Mouse (Mus musculus) layer of hippocampus, postnatal 36 days (tissue): Measurements from ENCODE around the gene Hnrnpul1. TPM values are rescaled to one million over a fixed set of nuclear protein-coding genes. Genes with fewer than 3 reads are reported as not detected.

Experiments
- DNase-seq, 2 experiments: peaks; one replicate each; pipeline ENCODE4 v3.0.0; 2022
- total RNA-seq, 2 experiments: library from RNA; stranded (reverse); gene quantifications; 2 replicates each; pipeline ENCODE4 v1.2.3; 2021

The Hnrnpul1 gene
- total RNA-seq, 2 experiments from 2014 or later = 100 to 108 TPM

DNA sequence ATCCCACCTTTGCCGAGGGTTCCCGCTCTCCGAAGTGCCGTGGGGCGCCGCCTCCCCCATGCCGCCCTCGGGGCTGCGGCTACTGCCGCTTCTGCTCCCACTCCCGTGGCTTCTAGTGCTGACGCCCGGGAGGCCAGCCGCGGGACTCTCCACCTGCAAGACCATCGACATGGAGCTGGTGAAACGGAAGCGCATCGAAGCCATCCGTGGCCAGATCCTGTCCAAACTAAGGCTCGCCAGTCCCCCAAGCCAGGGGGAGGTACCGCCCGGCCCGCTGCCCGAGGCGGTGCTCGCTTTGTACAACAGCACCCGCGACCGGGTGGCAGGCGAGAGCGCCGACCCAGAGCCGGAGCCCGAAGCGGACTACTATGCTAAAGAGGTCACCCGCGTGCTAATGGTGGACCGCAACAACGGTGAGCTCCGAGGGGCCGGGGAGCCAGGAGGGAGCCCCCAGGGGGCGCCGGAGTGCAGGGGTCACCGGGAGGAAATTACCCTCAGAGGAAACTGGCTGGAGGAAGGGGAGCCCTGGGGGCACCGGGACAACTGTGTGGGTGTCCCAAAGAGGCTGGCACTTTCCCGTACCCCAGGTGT lies 66.7 kb downstream of the Hnrnpul1 start:
- DNase-seq = no peak

DNA sequence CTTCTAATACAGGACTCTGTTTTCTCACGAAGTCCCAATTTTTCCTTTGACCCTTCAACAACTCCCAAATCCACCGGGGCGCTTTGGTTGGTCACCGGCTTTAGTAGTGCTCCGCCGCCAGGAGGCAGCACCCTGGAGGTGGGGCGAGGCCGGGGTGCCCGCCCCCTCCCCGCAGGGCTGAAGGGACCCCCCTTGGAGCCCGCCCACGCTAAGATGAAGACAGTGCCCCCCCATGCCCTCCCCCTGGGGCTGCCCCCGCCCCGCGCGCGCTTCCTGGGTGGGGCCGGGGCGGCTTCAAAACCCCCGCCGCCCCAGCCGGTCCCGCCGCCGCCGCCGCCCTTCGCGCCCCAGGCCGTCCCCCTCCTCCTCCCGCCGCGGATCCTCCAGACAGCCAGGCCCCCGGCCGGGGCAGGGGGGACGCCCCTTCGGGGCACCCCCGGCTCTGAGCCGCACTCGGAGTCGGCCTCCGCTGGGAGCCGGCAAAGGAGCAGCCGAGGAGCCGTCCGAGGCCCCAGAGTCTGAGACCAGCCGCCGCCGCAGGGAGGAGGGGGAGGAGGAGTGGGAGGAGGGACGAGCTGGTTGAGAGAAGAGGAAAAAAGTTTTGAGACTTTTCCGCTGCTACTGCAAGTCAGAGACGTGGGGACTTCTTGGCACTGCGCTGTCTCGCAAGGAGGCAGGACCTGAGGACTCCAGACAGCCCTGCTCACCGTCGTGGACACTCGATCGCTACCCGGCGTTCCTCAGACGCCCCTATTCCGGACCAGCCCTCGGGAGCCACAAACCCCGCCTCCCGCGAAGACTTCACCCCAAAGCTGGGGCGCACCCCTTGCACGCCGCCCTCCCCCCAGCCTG lies 67.7 kb downstream of the Hnrnpul1 start, which contains the start of gene Tgfb1:
Gene Tgfb1 (plus strand): TSS at position 323 of the 852 bp plus-strand sequence.
- DNase-seq = no peak

DNA sequence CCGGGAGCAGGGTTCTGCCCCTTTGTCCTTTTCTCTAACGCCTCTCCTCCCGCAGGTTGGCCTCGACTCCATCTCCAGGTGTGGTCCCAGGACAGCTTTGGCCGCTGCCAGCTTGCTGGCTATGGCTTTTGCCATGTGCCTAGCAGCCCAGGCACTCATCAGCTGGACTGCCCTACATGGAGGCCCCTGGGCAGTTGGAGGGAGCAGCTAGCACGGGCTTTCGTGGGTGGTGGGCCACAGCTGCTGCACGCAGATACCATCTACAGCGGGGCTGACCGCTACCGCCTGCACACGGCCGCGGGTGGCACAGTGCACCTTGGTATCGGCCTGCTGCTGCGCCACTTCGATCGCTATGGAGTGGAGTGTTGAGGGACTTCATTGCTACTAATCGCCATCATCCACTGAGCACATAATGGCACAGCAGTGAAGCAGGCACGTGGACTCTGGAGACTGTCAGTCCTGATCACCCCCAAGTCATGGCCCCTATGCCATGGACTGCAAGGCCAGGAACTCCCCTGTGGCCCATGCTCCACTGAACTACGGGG lies 68.6 kb downstream of the Hnrnpul1 start:
- no peak for DNase-seq

DNA sequence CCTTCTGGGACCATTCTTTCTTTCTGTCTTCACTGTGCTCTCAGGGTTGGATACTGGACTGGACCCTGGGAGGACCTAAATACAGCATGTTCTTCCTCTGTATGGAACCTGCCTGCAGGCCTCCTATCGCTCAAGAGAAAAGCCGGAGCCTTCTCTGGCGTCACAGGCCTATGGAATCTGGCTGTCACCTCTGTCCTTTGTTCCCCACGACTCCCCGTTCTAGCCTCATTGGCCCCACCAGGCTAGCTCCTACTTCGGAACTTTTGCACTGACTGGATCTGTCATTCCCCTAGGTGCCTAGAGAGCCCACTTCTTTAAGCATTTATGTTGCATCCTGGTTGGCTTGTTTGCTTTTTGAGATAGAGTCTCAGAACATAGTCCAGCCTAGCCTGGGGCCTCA lies 69.9 kb downstream of the Hnrnpul1 start:
- no peak for DNase-seq

DNA sequence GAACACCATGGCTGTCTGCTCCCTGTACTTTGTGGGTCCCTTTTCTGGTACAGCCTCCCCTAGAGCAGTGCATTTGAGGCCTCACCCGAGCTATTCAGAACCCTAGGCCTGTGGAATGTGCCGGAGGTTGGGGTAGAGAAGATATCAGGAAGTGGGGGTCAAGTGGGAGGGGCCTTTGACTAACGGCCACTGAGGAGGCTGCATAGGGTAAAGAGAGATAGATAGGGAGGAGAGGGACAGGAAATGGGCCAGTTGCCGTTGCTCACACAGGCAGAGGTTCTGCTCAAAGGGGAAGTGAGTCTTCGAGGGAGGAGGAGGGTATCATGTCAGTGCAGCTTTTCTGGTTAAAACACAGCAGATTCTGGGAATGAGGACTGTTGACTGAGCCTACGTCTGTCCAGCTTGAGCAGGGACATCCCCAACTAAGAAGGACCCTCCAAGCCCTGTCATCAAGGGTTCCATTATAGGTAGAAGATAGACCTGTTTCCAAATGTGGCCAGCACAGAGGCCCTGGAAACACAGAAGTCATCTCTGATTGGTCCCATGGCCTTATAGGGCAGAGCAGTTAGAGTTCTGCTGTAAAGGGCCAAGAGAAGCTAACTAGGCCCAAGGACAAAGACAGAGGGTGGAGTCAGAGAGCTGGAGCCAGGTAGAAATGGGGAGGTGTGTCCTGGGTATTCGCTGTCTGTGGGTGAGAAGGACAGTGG lies 70.9 kb downstream of the Hnrnpul1 start:
- DNase-seq = no peak

DNA sequence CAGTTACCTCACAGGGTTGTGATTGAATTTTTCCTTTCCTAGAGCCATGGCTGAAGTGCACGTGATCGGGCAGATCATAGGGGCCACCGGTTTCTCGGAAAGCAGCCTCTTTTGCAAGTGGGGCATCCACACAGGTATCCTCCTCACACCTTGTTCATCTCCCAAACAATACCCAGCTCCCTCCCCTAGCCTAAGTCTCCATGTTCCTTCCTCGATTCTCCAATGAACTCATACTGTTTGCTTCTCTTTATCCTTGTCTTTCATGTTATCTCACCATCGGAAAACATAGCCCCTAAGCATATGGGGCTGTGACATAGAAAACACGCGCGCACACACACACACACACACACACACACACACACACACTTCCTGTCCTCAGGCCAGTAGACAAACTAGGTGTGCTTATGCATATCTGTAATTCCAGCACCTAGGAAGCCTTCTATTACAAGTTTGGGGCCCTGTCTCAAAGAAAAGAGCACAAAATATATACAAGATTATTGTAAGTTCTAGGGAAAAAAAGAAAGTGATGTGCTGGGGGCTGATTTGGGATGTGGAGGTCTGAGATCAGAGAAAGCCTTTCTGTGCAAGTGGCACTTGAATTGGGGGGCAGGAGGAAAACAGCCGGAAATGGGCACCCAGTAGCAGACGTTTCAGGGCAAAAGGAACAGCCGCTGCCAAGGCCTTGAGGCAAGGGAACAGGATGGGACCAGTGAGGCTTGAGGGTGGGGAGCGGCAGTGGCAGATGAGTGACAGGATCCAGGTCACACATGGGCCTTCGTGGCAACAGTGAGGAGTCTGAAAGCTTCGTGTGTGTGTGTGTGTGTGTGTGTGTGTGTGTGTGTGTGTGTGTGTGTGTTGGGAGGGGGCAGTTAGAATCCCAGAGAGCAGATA lies 73.0 kb downstream of the Hnrnpul1 start:
- no peak for DNase-seq

DNA sequence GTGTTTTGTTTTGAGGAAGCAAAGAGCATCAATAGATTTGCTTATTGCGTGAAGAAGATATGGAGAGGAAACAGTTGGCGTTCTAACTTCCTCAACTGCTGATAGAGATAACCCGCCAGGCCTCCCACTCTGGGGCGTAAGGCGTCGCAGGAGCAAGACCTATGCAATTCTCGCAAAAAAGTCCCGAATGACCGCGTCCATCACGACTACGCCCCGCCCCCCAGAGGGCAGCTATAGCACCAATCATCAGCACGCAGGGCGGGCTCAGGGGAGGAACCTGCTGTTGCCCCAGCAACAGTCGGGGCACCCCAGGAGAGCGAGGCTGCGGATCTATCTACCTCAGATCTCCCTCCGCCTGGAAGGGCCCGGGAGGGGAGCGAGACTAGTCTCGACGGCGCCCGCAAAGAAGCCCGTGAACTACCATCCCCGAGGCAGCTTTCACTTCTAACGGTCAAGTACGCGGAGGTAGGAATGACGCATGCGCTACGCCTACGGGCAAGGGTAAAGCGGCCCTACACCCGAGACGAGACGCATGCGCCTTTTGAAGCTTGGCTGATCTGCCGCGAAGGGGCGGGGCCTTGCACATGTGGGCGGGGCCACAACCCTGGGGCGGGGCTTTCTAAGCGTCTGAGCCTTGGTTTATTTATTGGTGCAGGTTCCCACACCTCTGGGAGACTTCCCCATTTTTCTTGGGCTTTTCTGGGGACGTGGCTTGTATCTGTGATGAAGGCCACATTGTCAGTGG lies 73.9 kb downstream of the Hnrnpul1 start, which contains the start of gene B9d2:
Gene B9d2 (plus strand): TSS at position 267 of the 745 bp plus-strand sequence.
- DNase-seq = peak; percentile 95 to 97

DNA sequence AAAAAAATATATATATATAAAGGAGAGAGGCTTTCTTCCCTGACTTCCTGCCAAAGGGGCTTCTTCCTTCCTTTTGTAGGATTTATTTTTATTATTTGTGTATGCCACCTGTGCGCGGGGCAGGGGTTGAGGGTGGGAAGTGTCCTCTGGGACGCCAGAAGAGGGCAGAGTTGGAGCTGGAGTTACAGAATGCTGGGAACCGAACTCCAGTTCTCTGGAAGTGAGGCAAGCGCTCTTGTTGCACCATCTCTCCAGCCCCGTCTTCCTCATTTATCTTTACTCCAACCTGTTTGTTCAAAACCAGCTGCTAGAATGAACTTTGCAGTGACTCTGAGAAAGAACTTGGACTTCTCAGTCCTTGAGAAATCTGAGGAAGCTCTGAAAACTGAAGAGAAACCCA lies 74.6 kb downstream of the Hnrnpul1 start:
- DNase-seq = no peak

DNA sequence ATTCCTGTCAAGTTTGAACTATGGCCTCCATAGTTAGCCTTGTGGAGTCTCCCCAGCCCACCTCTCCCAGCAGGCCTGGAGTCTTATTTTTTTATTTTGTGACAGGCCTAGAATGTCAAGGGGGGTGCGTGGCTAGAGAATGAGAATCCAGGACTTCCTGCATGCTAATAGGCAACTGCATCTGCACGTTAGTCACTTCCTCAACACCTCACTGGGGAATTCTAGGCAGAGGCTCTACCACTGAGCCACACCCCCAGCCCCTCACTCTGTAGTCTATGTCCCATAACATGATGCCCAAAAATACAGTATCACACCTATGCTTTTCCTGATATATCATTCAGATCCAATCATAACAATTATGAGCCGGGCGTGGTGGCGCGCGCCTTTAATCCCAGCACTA lies 77.5 kb downstream of the Hnrnpul1 start:
- no peak for DNase-seq

DNA sequence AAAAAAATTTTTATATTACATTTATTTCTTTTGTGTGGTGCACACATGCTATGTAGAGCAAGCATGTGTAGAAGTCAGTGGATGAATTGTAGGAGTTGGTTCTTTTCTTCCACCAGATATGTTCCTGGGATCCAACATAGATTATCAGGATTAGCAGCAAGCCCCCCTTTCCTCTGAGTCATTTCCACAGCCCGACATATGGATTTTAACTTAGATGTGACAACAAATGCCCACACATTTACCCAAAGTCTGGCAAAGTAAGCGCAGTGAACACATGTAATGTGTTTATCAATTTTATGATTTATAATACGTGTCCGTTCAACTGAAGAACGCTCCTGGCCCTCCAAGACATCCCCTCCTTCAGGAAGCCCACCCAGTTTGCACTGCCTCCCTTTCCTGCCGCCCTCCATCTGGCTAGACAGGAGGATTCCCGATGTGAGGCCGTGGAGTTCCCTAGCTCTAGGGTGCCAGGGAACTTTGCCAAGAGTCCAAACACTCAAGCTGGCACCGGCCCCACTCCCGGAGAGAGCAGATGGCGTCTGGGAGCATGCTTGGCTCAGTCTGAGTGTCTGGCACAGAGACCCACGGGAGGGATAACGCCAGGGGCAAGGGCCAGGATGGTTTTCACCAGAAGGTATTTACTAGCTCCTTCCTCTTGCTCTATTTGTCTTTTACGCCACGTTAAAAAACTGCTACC lies 78.3 kb downstream of the Hnrnpul1 start:
- peak; percentile 89 to 91 for DNase-seq

DNA sequence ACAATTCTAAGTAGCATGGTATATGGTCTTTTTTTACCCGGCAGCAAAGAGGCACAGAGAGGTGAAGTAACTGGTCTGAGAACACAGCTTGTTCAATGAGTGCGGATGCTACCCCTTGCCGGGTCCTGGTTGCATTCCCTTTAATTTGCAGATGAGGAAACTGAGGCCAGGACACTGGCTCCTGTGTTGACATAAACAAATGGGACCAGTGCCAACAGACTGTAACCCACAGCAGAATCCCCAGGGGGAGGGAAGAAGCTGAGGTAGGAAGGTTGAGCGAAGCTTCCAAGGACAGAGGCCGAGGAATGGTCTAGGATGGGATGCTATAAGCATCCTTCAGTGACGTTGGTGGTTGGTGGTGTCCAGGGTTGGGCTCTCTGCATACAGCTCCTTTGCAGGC lies 79.2 kb downstream of the Hnrnpul1 start:
- DNase-seq = no peak

DNA sequence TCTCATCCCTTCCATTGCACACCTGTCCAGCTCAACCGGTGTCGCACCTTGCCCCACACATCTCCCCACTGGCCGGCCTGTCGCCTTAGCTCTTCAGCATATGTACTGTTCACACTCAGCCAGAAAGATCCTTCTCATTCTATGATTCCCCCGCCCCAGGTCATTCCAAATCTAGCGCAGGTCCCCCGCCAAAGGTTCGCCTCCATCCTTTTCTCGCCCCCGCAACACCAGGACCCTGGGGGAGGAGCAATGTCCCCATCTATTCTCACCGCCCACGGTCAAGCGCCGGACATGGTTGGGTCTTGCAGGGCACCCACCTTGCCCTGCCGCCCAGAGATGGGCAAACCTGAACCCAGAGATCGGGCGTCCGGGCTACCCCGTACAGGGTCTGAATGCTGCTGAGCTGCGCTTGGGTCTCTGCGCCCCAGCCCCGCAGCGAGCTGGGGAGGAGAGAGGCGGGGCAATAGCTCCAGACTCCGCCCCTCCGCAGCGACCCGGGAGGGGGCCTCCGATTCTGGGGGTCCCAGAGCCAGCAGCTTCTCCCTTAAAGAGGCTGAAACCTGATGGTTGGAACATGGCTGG lies 79.7 kb downstream of the Hnrnpul1 start, which contains the start of gene Tmem91:
Gene Tmem91 (minus strand): TSS at position 448 of the 582 bp plus-strand sequence.
- no peak for DNase-seq

DNA sequence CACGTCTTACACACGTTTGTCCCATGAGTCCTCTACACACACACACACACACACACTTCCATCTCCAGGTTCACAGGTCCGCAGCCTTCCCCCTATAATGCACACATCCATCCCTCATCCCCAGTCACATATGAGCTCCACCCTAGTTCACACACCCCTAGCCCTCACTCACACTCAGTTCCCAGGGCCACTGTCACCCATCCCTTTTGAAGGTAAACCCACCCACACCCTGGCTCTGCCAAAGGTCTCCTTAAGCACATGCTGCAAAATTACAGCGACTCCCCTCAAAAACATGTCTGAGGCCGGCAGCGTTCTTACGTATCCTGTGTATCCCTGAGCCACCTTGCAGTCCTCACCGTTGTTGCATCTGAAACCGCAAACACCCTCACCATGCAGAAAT lies 80.3 kb downstream of the Hnrnpul1 start:
- DNase-seq = no peak

DNA sequence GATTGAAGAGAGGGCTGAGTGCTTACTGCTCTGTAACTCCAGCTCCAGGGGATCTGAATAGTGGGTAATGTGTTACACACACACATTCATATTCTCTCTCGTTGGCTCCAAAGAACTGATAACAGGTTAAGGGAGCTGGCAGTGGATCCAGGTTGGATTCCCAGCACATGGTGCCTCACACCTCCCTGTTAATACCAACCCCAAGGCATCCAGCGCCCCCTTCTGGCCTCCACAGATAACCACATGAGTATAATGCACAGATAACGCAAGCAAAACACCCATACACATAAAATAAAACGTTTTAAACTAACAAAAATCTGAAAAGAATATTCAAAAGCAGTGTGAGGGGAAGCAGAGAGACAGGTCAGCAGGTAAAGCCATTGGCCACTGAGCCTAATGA lies 82.1 kb downstream of the Hnrnpul1 start:
- no peak for DNase-seq

DNA sequence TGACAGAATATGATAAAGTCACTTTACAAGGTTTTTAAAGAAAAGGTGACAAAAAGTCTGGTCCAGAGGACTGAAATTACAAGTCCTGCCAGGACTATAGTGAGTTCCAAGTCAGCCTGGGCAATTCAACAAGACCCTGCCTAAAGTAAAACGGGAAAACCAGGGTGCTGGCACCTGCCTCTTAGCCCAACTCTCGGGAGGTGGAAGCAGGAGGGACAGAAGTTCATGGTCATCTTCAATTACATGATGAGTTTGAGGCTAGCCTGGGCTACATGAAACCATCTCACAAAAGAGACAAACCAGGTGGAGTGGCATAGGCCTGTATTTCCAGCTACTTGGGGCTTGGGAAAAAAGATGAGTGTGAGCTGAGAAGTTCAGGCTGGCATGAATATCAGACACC lies 82.9 kb downstream of the Hnrnpul1 start:
- DNase-seq = no peak

Other genes with a start within 250 kb of the Hnrnpul1 start
- under 1 TPM; 0.20 to 0.52 TPM for gene Ceacam2, start 214.9 kb downstream of the Hnrnpul1 start, total RNA-seq
- under 1 TPM in 1 of 2 experiments, not detected in 1; 0.40 TPM for gene Erich4, start 138.9 kb downstream of the Hnrnpul1 start, total RNA-seq
- 10 to 100 TPM; 50.1 to 51.4 TPM for gene Dmac2, start 135.3 kb downstream of the Hnrnpul1 start, total RNA-seq
- 1 to 10 TPM; 1.6 to 1.8 TPM for gene B3gnt8, start 128.1 kb downstream of the Hnrnpul1 start, total RNA-seq
- 10 to 100 TPM; 36.7 to 38.3 TPM for gene Bckdha, start 95.8 kb downstream of the Hnrnpul1 start, total RNA-seq
- gene Exosc5, start 95.6 kb downstream of the Hnrnpul1 start, total RNA-seq = 10 to 100 TPM; 28.6 to 28.7 TPM
- gene Tmem91, start 79.6 kb downstream of the Hnrnpul1 start, total RNA-seq = 10 to 100 TPM; 13.8 to 14.9 TPM
- gene B9d2, start 74.0 kb downstream of the Hnrnpul1 start, total RNA-seq = 10 to 100 TPM; 23.9 to 24.4 TPM
- 1 to 10 TPM; 6.0 to 8.0 TPM for gene Tgfb1, start 67.8 kb downstream of the Hnrnpul1 start, total RNA-seq
- gene Ccdc97, start 35.7 kb downstream of the Hnrnpul1 start, total RNA-seq = 10 to 100 TPM; 57.4 to 64.6 TPM
- 10 to 100 TPM; 39.8 to 42.1 TPM for gene Axl, start 33.9 kb upstream of the Hnrnpul1 start, total RNA-seq
- gene Cyp2s1, start 62.2 kb upstream of the Hnrnpul1 start, total RNA-seq = 1 to 10 TPM; 1.8 to 2.3 TPM
- under 1 TPM; 0.17 to 0.33 TPM for gene Cyp2b10, start 142.9 kb upstream of the Hnrnpul1 start, total RNA-seq